ENCODE assay signal across 12 mouse cellular contexts in genomic region chr3:26102271-26102670, GRCm38 (mm10).
"Had no signal": no experiment of that assay in that cellular context is flagged by ENCODE, and none has a peak within 500 bp of the region (broad histone marks: within the 10 kb centered on the region; RNA-seq: fewer than 3 reads in every experiment).

No protein-coding gene starts in this region.

- DNase-seq: left cerebral cortex, postnatal 4 days; liver; liver, embryonic 13.5 days; liver, postnatal 0 days; lung, adult 18-20 months; lung, adult 2 months; lung, embryonic 14.5 days; lung, postnatal 10 days; lung, postnatal 14 days; lung, postnatal 36 days; lung, postnatal 4 days; midbrain, embryonic 14.5 days had no signal
